Mouse (Mus musculus) spleen, adult 2 months (tissue): Measurements from ENCODE around the gene BC049352.

Source experiments
- CTCF ChIP-seq: fragments of 200-500 bp; IDR thresholded peaks from 2 replicates; pipeline ENCODE4 v1.5.1; 2011; ENCODE audit warnings: mild to moderate bottlenecking, inconsistent platforms; ENCODE audit not compliant: insufficient read depth, insufficient read length, insufficient replicate concordance; ENCODE audit errors: extremely low read depth
- POLR2A ChIP-seq: fragments of 200-500 bp; IDR thresholded peaks from 2 replicates; pipeline ENCODE4 v1.6.1; 2011; ENCODE audit warnings: low read depth, low read length, inconsistent platforms

- TF ChIP-seq CTCF (no peak), POLR2A (no peak)
These were observed 77.3 kb downstream of the BC049352 start for GRCm38 (mm10) chr9:45259065-45259464.
